Mouse (Mus musculus): ENCODE data around the gene Dnajc28.
A peak's percentile ranks its signal among the peaks of the same experiment; 100 is the strongest.

DNA sequence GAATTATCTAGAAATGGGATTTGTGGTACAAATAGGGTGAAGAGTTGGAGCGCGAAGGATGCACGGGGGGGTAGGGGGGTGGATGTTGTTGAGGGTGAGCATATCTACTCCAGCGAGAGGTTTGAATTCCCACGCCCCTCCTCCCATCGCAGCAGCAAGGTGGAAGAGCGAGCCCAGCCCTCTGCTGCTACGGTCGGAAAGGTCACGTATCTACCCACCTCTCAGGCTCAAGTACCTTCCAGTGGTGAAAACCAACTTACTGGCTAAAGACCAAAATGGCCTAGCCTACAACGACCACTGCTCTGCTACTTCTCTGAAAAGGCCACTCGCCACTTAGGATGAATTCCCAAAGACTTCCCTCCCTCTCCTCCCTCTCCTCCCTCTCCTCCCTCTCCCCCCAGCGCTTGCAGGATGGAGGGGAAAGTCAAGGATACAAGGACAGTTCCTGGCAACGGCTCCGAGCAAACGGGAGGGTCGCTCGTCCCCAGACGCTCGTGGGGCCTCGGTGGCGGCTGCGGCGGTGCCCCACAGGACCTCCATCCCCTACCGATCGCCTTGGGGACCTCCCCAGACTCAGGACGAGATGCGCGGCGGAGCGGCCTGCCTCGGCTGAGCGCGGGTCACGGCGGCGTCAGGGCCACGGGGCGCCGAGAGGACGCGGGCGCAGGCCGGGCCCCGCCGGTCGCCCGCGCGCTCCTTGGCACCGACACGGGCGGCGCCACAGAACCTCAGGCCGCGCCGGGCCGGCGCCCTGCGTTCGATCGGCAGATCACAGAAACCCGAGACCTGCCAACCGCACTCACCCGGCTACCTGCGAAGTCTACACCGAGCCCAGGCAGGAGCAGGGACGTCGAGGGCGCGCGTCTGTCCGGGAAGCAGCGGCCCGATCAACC, 21.8 kb downstream of the Dnajc28 start:
- TF ChIP-seq CTCF (IDR thresholded peaks at IDR 0.05; ENCODE audit: low read depth, low read length) (no peak), POLR2A (IDR thresholded peaks at IDR 0.05; ENCODE audit: extremely low read depth, insufficient read depth, low read length) (peak; percentile 47; the same call in 1 of the 2 replicates)

Measured in liver, adult 2 months (tissue).